Mouse (Mus musculus) ES-E14 (cell line): ENCODE measurements at regions not wholly inside any gene's neighbourhood (a gene's known extent, or its start where the extent isn't known, plus 50 kb on each side); places are given as distances from the start of the nearest gene placed in this dataset.

Source experiments
- CHD2 ChIP-seq: IDR thresholded peaks from 2 replicates; pipeline ENCODE4 v1.6.1; 2014; ENCODE audit warnings: mild to moderate bottlenecking, low read depth, low read length, inconsistent platforms
- HCFC1 ChIP-seq: IDR thresholded peaks from 2 replicates; pipeline ENCODE4 v1.6.1; 2012; ENCODE audit warnings: low read length, inconsistent platforms, borderline replicate concordance; ENCODE audit not compliant: insufficient read depth
- MAFK ChIP-seq: IDR thresholded peaks from 2 replicates; pipeline ENCODE4 v1.6.1; 2014; ENCODE audit warnings: mild to moderate bottlenecking, low read depth, low read length, inconsistent platforms; ENCODE audit not compliant: insufficient read depth
- ZC3H11A ChIP-seq: IDR thresholded peaks from 2 replicates; pipeline ENCODE4 v1.6.1; 2012; ENCODE audit warnings: low read depth, mild to moderate bottlenecking, inconsistent platforms, low read length, borderline replicate concordance
- ZNF384 ChIP-seq: IDR thresholded peaks from 2 replicates; pipeline ENCODE4 v1.6.1; 2012; ENCODE audit warnings: low read depth, low read length, inconsistent platforms

- no peak for TF ChIP-seq CHD2
- no peak for TF ChIP-seq ZC3H11A
- no peak for TF ChIP-seq MAFK
- TF ChIP-seq HCFC1: no peak
- no peak for TF ChIP-seq ZNF384
Measured at GRCm38 (mm10) chr8:26443735-26444134, 324.4 kb downstream of the Gm45692 start.
